Mouse (Mus musculus) bone marrow, adult 2 months (tissue): ENCODE data around the gene Manf.

ENCODE experiments used
- CTCF ChIP-seq: fragments of 200-500 bp; IDR thresholded peaks from 2 replicates; pipeline ENCODE4 v1.5.1; 2011; ENCODE audit warnings: low read length, control low read depth; ENCODE audit not compliant: control insufficient read depth, insufficient read depth
- POLR2A ChIP-seq: fragments of 200-500 bp; IDR thresholded peaks from 2 replicates; pipeline ENCODE4 v1.6.1; 2011; ENCODE audit warnings: low read depth, mild to moderate bottlenecking, control low read depth, low read length, borderline replicate concordance; ENCODE audit not compliant: control insufficient read depth

GRCm38 (mm10) chr9:106914878-106915277 lies 23.1 kb upstream of the Manf start:
- no peak for TF ChIP-seq CTCF
- no peak for TF ChIP-seq POLR2A
